Mouse (Mus musculus) hindbrain, embryonic 10.5 days (tissue): ENCODE data around the gene Nars2. TPM values are rescaled to one million over a fixed set of nuclear protein-coding genes. Genes with fewer than 3 reads are reported as not detected.

Experiments used
- DNase-seq: peaks from one replicate; pipeline ENCODE4 v3.0.0-alpha.2; 2017; ENCODE audit warnings: low spot score
- H3K27ac ChIP-seq: fragments of 300-500 bp; sonication (generic); 2 replicates; pipeline ENCODE4 v1.5.1; 2016; ENCODE audit warnings: mild to moderate bottlenecking, moderate library complexity
- H3K27me3 ChIP-seq: fragments of 300-500 bp; sonication (generic); 2 replicates; pipeline ENCODE4 v1.6.1; 2016; ENCODE audit warnings: mild to moderate bottlenecking; ENCODE audit not compliant: poor library complexity, insufficient read depth, severe bottlenecking
- H3K36me3 ChIP-seq: fragments of 300-500 bp; sonication (generic); 2 replicates; pipeline ENCODE4 v1.6.1; 2016; ENCODE audit warnings: mild to moderate bottlenecking, moderate library complexity
- H3K4me1 ChIP-seq: fragments of 300-500 bp; sonication (generic); replicated peaks from 2 replicates; pipeline ENCODE4 v1.6.1; 2016; ENCODE audit warnings: mild to moderate bottlenecking
- H3K4me3 ChIP-seq: fragments of 300-500 bp; sonication (generic); 2 replicates; pipeline ENCODE4 v1.5.1; 2016; ENCODE audit warnings: mild to moderate bottlenecking, moderate library complexity
- H3K9me3 ChIP-seq: fragments of 300-500 bp; sonication (generic); 2 replicates; pipeline ENCODE4 v1.6.1; 2016; ENCODE audit warnings: mild to moderate bottlenecking, moderate library complexity
- whole genome bisulfite sequencing: fragments of 180-500 bp; shearing (Covaris S2); methylation state at CpG from one replicate; pipeline ENCODE4 v1.1.7; 2016; 5-methylcytosine and 5-hydroxymethylcytosine counted together
- polyA plus RNA-seq: library from polyadenylated mRNA; unstranded; fragments of >200 nt; fragmentation: Nextera tagmentation; extraction: Ambion mirVana; gene quantifications from 2 replicates; pipeline ENCODE4 v1.2.1, GENCODE M21; 2016

Gene Nars2
- polyA plus RNA-seq = 22.3 and 22.7 TPM in 2 replicates

DNA sequence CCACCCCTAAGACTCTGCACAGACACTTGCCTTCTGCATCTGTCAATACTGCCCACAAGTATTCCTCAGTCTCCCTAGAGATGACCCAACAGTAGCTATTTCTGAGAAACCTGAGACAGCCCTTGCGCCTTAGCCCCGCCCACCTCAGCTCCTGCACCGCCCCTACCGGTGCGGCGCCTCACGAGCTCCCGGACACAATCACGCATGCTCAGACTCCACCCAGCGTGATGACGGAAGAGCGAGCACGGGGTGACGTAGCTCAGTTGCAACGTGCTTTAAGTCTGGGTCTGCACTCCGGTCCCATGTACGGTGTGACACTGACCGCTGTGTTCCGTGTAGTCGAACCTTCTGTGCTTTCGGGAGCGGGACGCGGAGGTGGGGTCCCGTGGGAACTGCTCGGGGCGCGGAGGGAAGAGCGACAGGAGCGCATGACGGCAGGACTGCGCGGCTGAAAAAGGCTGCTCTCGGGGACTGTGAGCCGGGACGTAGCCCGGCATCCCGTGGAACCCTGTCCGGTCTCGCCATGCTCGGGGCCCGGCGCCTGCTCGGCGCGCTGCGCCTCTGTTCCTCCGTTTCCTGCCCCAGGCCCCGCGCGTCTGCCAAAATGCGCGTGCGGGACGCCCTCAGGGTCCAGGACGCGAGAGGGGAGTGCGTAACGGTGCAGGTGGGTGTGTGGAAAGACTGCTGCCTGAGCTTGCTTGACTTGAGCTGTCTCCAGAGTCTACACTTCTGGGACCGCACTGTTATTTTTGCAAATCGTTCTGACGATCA, at the start of gene Nars2:
Nars2 (plus strand) TSS at position 225 of the 771 bp plus-strand sequence.
- under 1% methylated on average over 62 of the region's 62 CpGs for WGBS
- peak; percentile 94 for DNase-seq
- H3K27ac ChIP-seq = peak within 1 kb of the TSS; percentile 90
- no peaks in the 10 kb centered on the region for H3K27me3 ChIP-seq
- H3K36me3 ChIP-seq = peaks cover 6% of the 10 kb centered on the region; the same call in 1 of the 2 replicates
- H3K4me3 ChIP-seq = peak within 1 kb of the TSS; percentile 96
- peaks cover 19% of the 10 kb centered on the region for H3K4me1 ChIP-seq
- 0 out of 2 replicates have a peak, but pooled peaks cover 2% of the 10 kb centered on the region for H3K9me3 ChIP-seq

DNA sequence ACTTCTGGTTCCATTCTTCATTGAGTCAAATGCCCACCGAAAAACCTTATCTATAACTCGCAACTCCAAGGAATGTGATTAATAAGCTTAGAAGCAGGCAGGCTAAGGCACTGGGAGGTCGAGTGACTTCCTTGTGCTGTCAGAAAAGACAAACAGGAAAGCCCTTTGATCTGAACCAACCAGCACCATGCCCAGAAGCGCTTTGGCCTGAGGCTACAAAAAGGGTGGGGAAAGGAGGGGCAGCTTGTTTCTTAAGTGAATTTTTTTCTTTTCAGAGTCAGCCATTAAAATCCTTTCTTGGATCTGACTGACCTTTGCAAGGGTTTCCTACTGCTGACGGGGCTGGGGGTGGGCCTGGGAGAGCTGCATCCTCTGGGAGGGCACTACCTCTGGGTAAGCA, 49.1 kb upstream of the Nars2 start:
- Histone ChIP-seq H3K4me3 (no peak overlapping the region), H3K27me3 (no peaks in the 10 kb centered on the region), H3K27ac (0 out of 2 replicates have a peak overlapping the region, but pooled peaks have one; percentile 23), H3K9me3 (no peaks in the 10 kb centered on the region), H3K36me3 (peaks cover 69% of the 10 kb centered on the region), H3K4me1 (peaks cover 44% of the 10 kb centered on the region)
- 49% methylated on average over 5 of the region's 5 CpGs for WGBS
- DNase-seq = no peak

GRCm38 (mm10) chr7:96903088-96903985, 48.0 kb upstream of the Nars2 start:
- DNase-seq = no peak
- Histone ChIP-seq H3K4me3 (no peak overlapping the region), H3K36me3 (peaks cover 65% of the 10 kb centered on the region), H3K4me1 (peaks cover 55% of the 10 kb centered on the region), H3K27ac (peak overlapping the region; percentile 23; the same call in 1 of the 2 replicates), H3K9me3 (no peaks in the 10 kb centered on the region), H3K27me3 (no peaks in the 10 kb centered on the region)
- 89% methylated on average over 17 of the region's 17 CpGs for WGBS

- 60% methylated on average over 3 of the region's 3 CpGs for WGBS
- H3K9me3 ChIP-seq = no peaks in the 10 kb centered on the region
- no peak overlapping the region for H3K4me3 ChIP-seq
- DNase-seq = no peak
- H3K4me1 ChIP-seq = peaks cover 56% of the 10 kb centered on the region
- no peaks in the 10 kb centered on the region for H3K27me3 ChIP-seq
- H3K36me3 ChIP-seq = peaks cover 62% of the 10 kb centered on the region
- peak overlapping the region; percentile 67 for H3K27ac ChIP-seq
Observed at GRCm38 (mm10) chr7:96904442-96904841, 46.9 kb upstream of the Nars2 start.

DNA sequence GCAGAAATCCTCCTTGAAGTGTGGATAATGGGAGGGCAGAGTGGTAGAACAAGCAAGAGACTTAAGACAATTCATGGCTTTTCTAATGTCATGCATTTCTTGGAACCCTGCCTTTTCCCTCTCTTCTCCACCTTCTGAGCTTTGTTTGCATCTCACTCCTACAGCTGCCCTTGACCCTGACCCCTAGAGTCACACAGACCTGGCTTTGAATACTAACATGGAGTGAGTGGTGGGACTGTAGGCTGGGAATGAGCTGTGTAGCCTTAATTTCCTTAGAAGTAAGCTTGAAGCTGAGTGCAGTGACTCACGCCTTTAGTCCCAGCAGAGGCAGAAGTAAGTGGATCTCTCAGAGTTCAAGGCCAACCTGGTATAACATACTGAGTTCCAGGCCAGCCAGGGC, 46.4 kb upstream of the Nars2 start:
- Histone ChIP-seq H3K27ac (peak overlapping the region; percentile 67), H3K4me3 (no peak overlapping the region), H3K9me3 (no peaks in the 10 kb centered on the region), H3K36me3 (peaks cover 58% of the 10 kb centered on the region), H3K4me1 (peaks cover 61% of the 10 kb centered on the region), H3K27me3 (no peaks in the 10 kb centered on the region)
- WGBS = 87% methylated on average over 1 of the region's 1 CpGs
- no peak for DNase-seq

GRCm38 (mm10) chr7:96905422-96905821, 45.9 kb upstream of the Nars2 start:
- Histone ChIP-seq H3K4me1 (peaks cover 66% of the 10 kb centered on the region), H3K4me3 (no peak overlapping the region), H3K9me3 (no peaks in the 10 kb centered on the region), H3K27me3 (no peaks in the 10 kb centered on the region), H3K27ac (peak overlapping the region; percentile 50; the same call in 1 of the 2 replicates), H3K36me3 (peaks cover 56% of the 10 kb centered on the region)
- no peak for DNase-seq
- WGBS = 56% methylated on average over 3 of the region's 3 CpGs

DNA sequence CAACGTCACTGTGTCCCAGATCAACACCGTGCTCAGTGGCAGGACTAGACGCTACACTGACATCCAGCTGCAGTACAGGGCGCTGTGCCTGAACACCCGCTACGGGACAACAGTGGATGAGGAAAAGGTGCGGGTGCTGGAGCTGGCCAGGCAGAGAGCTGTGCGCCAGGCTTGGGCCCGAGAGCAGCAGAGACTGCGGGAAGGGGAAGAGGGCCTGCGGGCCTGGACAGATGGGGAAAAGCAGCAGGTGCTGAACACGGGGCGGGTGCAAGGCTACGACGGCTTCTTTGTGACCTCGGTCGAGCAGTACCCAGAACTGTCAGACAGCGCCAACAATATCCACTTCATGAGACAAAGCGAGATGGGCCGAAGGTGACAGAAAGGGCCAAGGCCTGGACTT, 45.1 kb upstream of the Nars2 start:
- Histone ChIP-seq H3K4me1 (peaks cover 72% of the 10 kb centered on the region), H3K4me3 (no peak overlapping the region), H3K27ac (peak overlapping the region; percentile 50; the same call in 1 of the 2 replicates), H3K27me3 (no peaks in the 10 kb centered on the region), H3K9me3 (no peaks in the 10 kb centered on the region), H3K36me3 (peaks cover 50% of the 10 kb centered on the region)
- WGBS = 81% methylated on average over 20 of the region's 20 CpGs
- DNase-seq = peak; percentile 31

DNA sequence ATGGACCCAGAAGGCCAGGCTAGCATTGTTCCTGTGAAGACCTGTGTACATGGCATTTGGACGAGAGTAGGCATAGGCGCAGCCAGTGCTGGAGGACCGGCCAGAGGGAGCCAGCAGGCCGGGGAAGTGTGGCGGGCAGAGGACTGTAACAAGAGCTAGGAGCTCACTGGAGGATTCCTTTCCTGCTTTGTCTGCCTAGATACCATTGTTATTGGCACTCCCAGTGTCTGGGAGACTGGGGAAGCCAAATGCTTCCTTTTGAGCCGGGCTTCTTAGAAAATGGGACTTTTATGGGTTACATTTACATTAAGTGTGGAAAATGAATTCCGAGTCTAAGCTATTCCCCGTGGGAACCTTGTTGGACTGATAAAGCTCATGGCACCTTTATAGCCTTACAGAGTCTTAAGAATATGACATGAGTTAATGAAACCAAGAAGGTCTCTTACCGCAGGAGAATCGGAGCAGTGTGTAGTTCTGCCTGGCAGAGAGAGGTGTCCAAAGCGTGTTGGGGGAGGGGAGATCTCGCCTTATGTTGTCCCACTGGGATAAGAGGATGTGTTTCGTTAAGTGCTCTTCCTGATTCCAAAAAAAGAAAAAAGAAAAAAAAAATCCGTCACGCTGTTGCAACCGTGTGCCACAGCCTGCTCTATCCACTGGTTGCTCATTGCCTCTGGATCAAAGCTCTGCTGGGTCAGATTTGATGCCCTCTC, 43.2 kb upstream of the Nars2 start:
- DNase-seq = peak; percentile 33
- Histone ChIP-seq H3K27me3 (peaks cover 6% of the 10 kb centered on the region), H3K4me1 (peaks cover 79% of the 10 kb centered on the region), H3K27ac (peak overlapping the region; percentile 76), H3K9me3 (no peaks in the 10 kb centered on the region), H3K4me3 (no peak overlapping the region), H3K36me3 (peaks cover 34% of the 10 kb centered on the region)
- 61% methylated on average over 16 of the region's 16 CpGs for WGBS

DNA sequence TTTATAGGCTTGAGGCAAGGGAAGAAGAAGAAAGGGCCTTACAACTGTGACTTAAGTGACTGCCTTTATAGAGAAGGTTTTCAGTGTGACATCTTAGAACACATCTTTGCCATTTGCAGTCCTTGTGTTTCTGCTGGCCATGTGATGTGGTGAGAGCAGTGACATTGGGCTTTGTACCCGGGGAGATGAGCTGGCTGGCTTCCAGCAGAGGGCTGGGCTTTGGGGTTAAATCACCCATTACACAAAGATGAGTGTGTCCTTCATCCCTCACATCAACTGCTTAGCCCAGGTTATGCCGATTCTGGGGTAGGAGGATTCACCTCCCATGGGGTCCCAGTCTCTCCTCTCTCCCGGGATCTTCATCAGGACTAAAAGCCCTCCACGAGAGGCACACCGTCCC, 41.4 kb upstream of the Nars2 start:
- Histone ChIP-seq H3K4me1 (peaks cover 72% of the 10 kb centered on the region), H3K27ac (peak overlapping the region; percentile 42; the same call in 1 of the 2 replicates), H3K9me3 (no peaks in the 10 kb centered on the region), H3K27me3 (peaks cover 6% of the 10 kb centered on the region), H3K36me3 (peaks cover 22% of the 10 kb centered on the region), H3K4me3 (no peak overlapping the region)
- DNase-seq = no peak
- WGBS = 80% methylated on average over 5 of the region's 5 CpGs

DNA sequence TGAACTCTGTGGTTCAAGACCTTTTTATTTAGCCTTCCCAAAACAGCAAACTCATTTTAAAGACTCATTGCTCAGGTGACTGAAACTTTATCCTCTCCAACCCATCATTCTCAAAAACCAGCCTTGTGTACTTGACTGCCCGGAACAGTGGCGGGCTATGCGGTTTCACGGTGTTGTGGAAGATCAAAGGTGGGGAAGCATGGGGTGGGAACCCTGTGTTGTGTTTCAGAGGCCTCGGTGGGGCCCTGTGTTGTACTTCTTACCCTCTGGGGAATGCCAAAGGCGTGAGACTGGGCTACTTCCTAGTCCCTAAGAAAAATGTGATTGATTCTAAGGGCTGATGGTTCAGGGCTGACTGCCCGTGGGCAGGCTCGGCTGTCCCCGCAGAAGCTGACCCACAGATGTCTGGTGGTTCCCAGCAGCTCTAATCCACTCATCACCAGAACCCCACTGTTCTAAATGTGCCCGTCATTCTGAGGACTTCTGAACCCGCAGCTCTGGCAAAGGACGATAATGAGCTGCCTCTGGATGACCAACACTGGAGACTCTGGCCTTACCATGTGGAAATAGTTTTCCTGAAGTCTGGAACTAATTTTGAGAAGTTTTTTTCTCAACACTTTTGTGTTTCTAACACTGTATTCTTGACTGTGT, 40.9 kb upstream of the Nars2 start:
- peaks cover 66% of the 10 kb centered on the region for H3K4me1 ChIP-seq
- H3K27ac ChIP-seq = peak overlapping the region; percentile 42; the same call in 1 of the 2 replicates
- 64% methylated on average over 12 of the region's 12 CpGs for WGBS
- no peak overlapping the region for H3K4me3 ChIP-seq
- DNase-seq = no peak
- peaks cover 21% of the 10 kb centered on the region for H3K36me3 ChIP-seq
- H3K9me3 ChIP-seq = no peaks in the 10 kb centered on the region
- peaks cover 6% of the 10 kb centered on the region for H3K27me3 ChIP-seq

- Histone ChIP-seq H3K36me3 (no peaks in the 10 kb centered on the region), H3K4me1 (peaks cover 33% of the 10 kb centered on the region), H3K4me3 (no peak overlapping the region), H3K27ac (no peak overlapping the region), H3K9me3 (no peaks in the 10 kb centered on the region), H3K27me3 (peaks cover 6% of the 10 kb centered on the region)
- WGBS = 15% methylated on average over 6 of the region's 6 CpGs
- peak; percentile 88 for DNase-seq
Observed at GRCm38 (mm10) chr7:96914031-96914430, 37.3 kb upstream of the Nars2 start.
